12 mouse cellular contexts compared by ENCODE assay signal in genomic region chr6:27408473-27408872, GRCm38 (mm10).
DNase-seq lines count a peak whose midpoint lies in the region; ATAC-seq lines count a peak whose summit lies in the region.
"Had no signal": no experiment of that assay in that cellular context is flagged by ENCODE, and none has a peak within 500 bp of the region (broad histone marks: within the 10 kb centered on the region; RNA-seq: fewer than 3 reads in every experiment).

No protein-coding gene starts in this region.

- H3K9me3 ChIP-seq in hindbrain, embryonic 13.5 days, result no peaks in the 10 kb centered on the region
- no peaks in the 10 kb centered on the region for H3K9me3 ChIP-seq in limb, embryonic 13.5 days

- ATAC-seq in hindbrain, embryonic 13.5 days (ENCODE audit: low FRiP score), result peak; percentile 79
- ATAC-seq in limb, embryonic 13.5 days (ENCODE audit: low FRiP score, low read depth), result peak; percentile 59
- ATAC-seq: lung, postnatal 0 days had no signal

- DNase-seq in cerebellum, postnatal 10 days, result peak; percentile 17 to 59
- no peak for DNase-seq in cerebellum, postnatal 36 days
- DNase-seq in Muller cell, postnatal 12 days (ENCODE audit: inconsistent ontology term), result peak; percentile 2
- DNase-seq in spleen, adult 12 weeks (ENCODE audit: low spot score), result no peak
- no peak for DNase-seq in ovary, postnatal 36 days (ENCODE audit: low spot score)
- no peak for DNase-seq in lung, adult 18-20 months
- DNase-seq: adrenal gland, postnatal 10 days; cerebellum, postnatal 25 days; gastrocnemius, postnatal 10 days had no signal

- H3K36me3 ChIP-seq in hindbrain, embryonic 13.5 days, result no peaks in the 10 kb centered on the region
- H3K36me3 ChIP-seq in limb, embryonic 13.5 days, result no peaks in the 10 kb centered on the region

- WGBS in hindbrain, embryonic 13.5 days, result 74% methylated on average over 4 of the region's 4 CpGs
- WGBS in limb, embryonic 13.5 days, result 76% methylated on average over 4 of the region's 4 CpGs

- no peak overlapping the region for H3K9ac ChIP-seq in hindbrain, embryonic 13.5 days
- H3K9ac ChIP-seq in limb, embryonic 13.5 days, result no peak overlapping the region

- no peak overlapping the region for H3K4me3 ChIP-seq in hindbrain, embryonic 13.5 days
- H3K4me3 ChIP-seq in limb, embryonic 13.5 days, result no peak overlapping the region

- H3K4me2 ChIP-seq in hindbrain, embryonic 13.5 days, result no peak overlapping the region
- H3K4me2 ChIP-seq in limb, embryonic 13.5 days (replicated peaks), result no peak overlapping the region

- no peaks in the 10 kb centered on the region for H3K4me1 ChIP-seq in hindbrain, embryonic 13.5 days (replicated peaks)
- no peaks in the 10 kb centered on the region for H3K4me1 ChIP-seq in limb, embryonic 13.5 days

- no peaks in the 10 kb centered on the region for H3K27me3 ChIP-seq in hindbrain, embryonic 13.5 days
- no peaks in the 10 kb centered on the region for H3K27me3 ChIP-seq in limb, embryonic 13.5 days

- H3K27ac ChIP-seq in hindbrain, embryonic 13.5 days, result no peak overlapping the region
- H3K27ac ChIP-seq in limb, embryonic 13.5 days, result no peak overlapping the region

Comparison
In these comparisons a context has a peak if more than half of its experiments do, and no peak if none do; other contexts are left out.
1. DNase-seq: peak in cerebellum, postnatal 10 days (2 of 2) and Muller cell, postnatal 12 days (single experiment); none in cerebellum, postnatal 36 days (0 of 2), spleen, adult 12 weeks (single experiment), ovary, postnatal 36 days (single experiment) and lung, adult 18-20 months (0 of 2).